Mouse (Mus musculus): Measurements from ENCODE around the gene March10. TPM values are rescaled to one million over a fixed set of nuclear protein-coding genes. Genes with fewer than 3 reads are reported as not detected.

March10 gene
- polyA plus RNA-seq, 1 experiment from 2014 or later = 0.23 TPM

- Histone ChIP-seq H3K4me2 (ENCODE audit: low read length) (no peak overlapping the region), H3K4me1 (ENCODE audit: control insufficient read depth, insufficient read depth, low read length) (peaks cover 27% of the 10 kb centered on the region; the same call in 1 of the 2 replicates), H3K9ac (ENCODE audit: low read length) (no peak overlapping the region), H3K27ac (ENCODE audit: low read depth, low read length) (no peak overlapping the region), H3K9me3 (replicated peaks; ENCODE audit: control insufficient read depth, low read length) (no peaks in the 10 kb centered on the region), H3K27me3 (replicated peaks; ENCODE audit: control insufficient read depth, insufficient read depth, low read length) (no peaks in the 10 kb centered on the region), H3K36me3 (ENCODE audit: control insufficient read depth, insufficient read depth, low read length) (no peaks in the 10 kb centered on the region), H3K4me3 (ENCODE audit: low read depth, low read length) (no peak overlapping the region)
- 77% methylated on average over 4 of the region's 4 CpGs for WGBS
- no peak for ATAC-seq
- no peak for DNase-seq (ENCODE audit: low spot score)
These were observed 13.0 kb upstream of the March10 start for GRCm38 (mm10) chr11:105469561-105469960.

- 66% methylated on average over 8 of the region's 8 CpGs for WGBS
- Histone ChIP-seq H3K27ac (ENCODE audit: low read depth, low read length) (no peak overlapping the region), H3K27me3 (replicated peaks; ENCODE audit: control insufficient read depth, insufficient read depth, low read length) (no peaks in the 10 kb centered on the region)
These were observed 12.6 kb upstream of the March10 start for GRCm38 (mm10) chr11:105469091-105469507.

GRCm38 (mm10) chr11:105468436-105468835 lies 11.9 kb upstream of the March10 start:
- Histone ChIP-seq H3K36me3 (ENCODE audit: control insufficient read depth, insufficient read depth, low read length) (no peaks in the 10 kb centered on the region), H3K27ac (ENCODE audit: low read depth, low read length) (no peak overlapping the region), H3K4me3 (ENCODE audit: low read depth, low read length) (no peak overlapping the region), H3K27me3 (replicated peaks; ENCODE audit: control insufficient read depth, insufficient read depth, low read length) (no peaks in the 10 kb centered on the region), H3K9me3 (replicated peaks; ENCODE audit: control insufficient read depth, low read length) (no peaks in the 10 kb centered on the region), H3K9ac (ENCODE audit: low read length) (no peak overlapping the region), H3K4me1 (ENCODE audit: control insufficient read depth, insufficient read depth, low read length) (peaks cover 19% of the 10 kb centered on the region; the same call in 1 of the 2 replicates), H3K4me2 (ENCODE audit: low read length) (no peak overlapping the region)
- ATAC-seq (no peak), DNase-seq (ENCODE audit: low spot score) (no peak)
- WGBS = 77% methylated on average over 5 of the region's 5 CpGs

More at GRCm38 (mm10) chr11:105469091-105469507, 12.6 kb upstream of the March10 start:
- ATAC-seq (no peak), DNase-seq (ENCODE audit: low spot score) (no peak)
- no peak overlapping the region for H3K4me3 ChIP-seq (ENCODE audit: low read depth, low read length)
- H3K4me2 ChIP-seq (ENCODE audit: low read length) = no peak overlapping the region
- no peak overlapping the region for H3K9ac ChIP-seq (ENCODE audit: low read length)
- no peaks in the 10 kb centered on the region for H3K36me3 ChIP-seq (ENCODE audit: control insufficient read depth, insufficient read depth, low read length)
- no peaks in the 10 kb centered on the region for H3K9me3 ChIP-seq (replicated peaks; ENCODE audit: control insufficient read depth, low read length)
- peaks cover 26% of the 10 kb centered on the region; the same call in 1 of the 2 replicates for H3K4me1 ChIP-seq (ENCODE audit: control insufficient read depth, insufficient read depth, low read length)

GRCm38 (mm10) chr11:105467816-105468215 lies 11.3 kb upstream of the March10 start:
- H3K27ac ChIP-seq (ENCODE audit: low read depth, low read length) = no peak overlapping the region
- DNase-seq (ENCODE audit: low spot score) (no peak), ATAC-seq (no peak)
- H3K4me1 ChIP-seq (ENCODE audit: control insufficient read depth, insufficient read depth, low read length) = peaks cover 15% of the 10 kb centered on the region; the same call in 1 of the 2 replicates
- no peak overlapping the region for H3K9ac ChIP-seq (ENCODE audit: low read length)
- no peak overlapping the region for H3K4me2 ChIP-seq (ENCODE audit: low read length)
- no peaks in the 10 kb centered on the region for H3K9me3 ChIP-seq (replicated peaks; ENCODE audit: control insufficient read depth, low read length)
- H3K4me3 ChIP-seq (ENCODE audit: low read depth, low read length) = no peak overlapping the region
- no peaks in the 10 kb centered on the region for H3K36me3 ChIP-seq (ENCODE audit: control insufficient read depth, insufficient read depth, low read length)
- no peaks in the 10 kb centered on the region for H3K27me3 ChIP-seq (replicated peaks; ENCODE audit: control insufficient read depth, insufficient read depth, low read length)
- 75% methylated on average over 3 of the region's 3 CpGs for WGBS

- H3K4me3 ChIP-seq (ENCODE audit: low read depth, low read length) = no peak overlapping the region
- 42% methylated on average over 9 of the region's 9 CpGs for WGBS
- ATAC-seq (no peak), DNase-seq (ENCODE audit: low spot score) (no peak)
- peaks cover 15% of the 10 kb centered on the region; the same call in 1 of the 2 replicates for H3K4me1 ChIP-seq (ENCODE audit: control insufficient read depth, insufficient read depth, low read length)
- H3K9ac ChIP-seq (ENCODE audit: low read length) = no peak overlapping the region
- H3K27me3 ChIP-seq (replicated peaks; ENCODE audit: control insufficient read depth, insufficient read depth, low read length) = no peaks in the 10 kb centered on the region
- no peak overlapping the region for H3K4me2 ChIP-seq (ENCODE audit: low read length)
- H3K27ac ChIP-seq (ENCODE audit: low read depth, low read length) = no peak overlapping the region
- H3K9me3 ChIP-seq (replicated peaks; ENCODE audit: control insufficient read depth, low read length) = no peaks in the 10 kb centered on the region
- H3K36me3 ChIP-seq (ENCODE audit: control insufficient read depth, insufficient read depth, low read length) = no peaks in the 10 kb centered on the region
These were observed 10.7 kb upstream of the March10 start for GRCm38 (mm10) chr11:105467266-105467665.

GRCm38 (mm10) chr11:105466756-105467155 lies 10.2 kb upstream of the March10 start:
- no peak overlapping the region for H3K27ac ChIP-seq (ENCODE audit: low read depth, low read length)
- DNase-seq (ENCODE audit: low spot score) (no peak), ATAC-seq (no peak)
- no peak overlapping the region for H3K4me2 ChIP-seq (ENCODE audit: low read length)
- H3K4me1 ChIP-seq (ENCODE audit: control insufficient read depth, insufficient read depth, low read length) = peaks cover 15% of the 10 kb centered on the region; the same call in 1 of the 2 replicates
- WGBS = 65% methylated on average over 4 of the region's 4 CpGs
- no peaks in the 10 kb centered on the region for H3K9me3 ChIP-seq (replicated peaks; ENCODE audit: control insufficient read depth, low read length)
- H3K27me3 ChIP-seq (replicated peaks; ENCODE audit: control insufficient read depth, insufficient read depth, low read length) = no peaks in the 10 kb centered on the region
- no peaks in the 10 kb centered on the region for H3K36me3 ChIP-seq (ENCODE audit: control insufficient read depth, insufficient read depth, low read length)
- H3K9ac ChIP-seq (ENCODE audit: low read length) = no peak overlapping the region
- H3K4me3 ChIP-seq (ENCODE audit: low read depth, low read length) = no peak overlapping the region

GRCm38 (mm10) chr11:105465488-105465887 lies 9.0 kb upstream of the March10 start:
- ATAC-seq (no peak), DNase-seq (ENCODE audit: low spot score) (no peak)
- Histone ChIP-seq H3K4me1 (ENCODE audit: control insufficient read depth, insufficient read depth, low read length) (peaks cover 15% of the 10 kb centered on the region; the same call in 1 of the 2 replicates), H3K27ac (ENCODE audit: low read depth, low read length) (no peak overlapping the region), H3K36me3 (ENCODE audit: control insufficient read depth, insufficient read depth, low read length) (no peaks in the 10 kb centered on the region), H3K9ac (ENCODE audit: low read length) (no peak overlapping the region), H3K4me3 (ENCODE audit: low read depth, low read length) (no peak overlapping the region), H3K27me3 (replicated peaks; ENCODE audit: control insufficient read depth, insufficient read depth, low read length) (no peaks in the 10 kb centered on the region), H3K4me2 (ENCODE audit: low read length) (no peak overlapping the region), H3K9me3 (replicated peaks; ENCODE audit: control insufficient read depth, low read length) (no peaks in the 10 kb centered on the region)
- WGBS = 82% methylated on average over 9 of the region's 9 CpGs

- DNase-seq (ENCODE audit: low spot score) = no peak
- Histone ChIP-seq H3K4me3 (ENCODE audit: low read depth, low read length) (no peak overlapping the region), H3K27ac (ENCODE audit: low read depth, low read length) (no peak overlapping the region), H3K9ac (ENCODE audit: low read length) (no peak overlapping the region), H3K9me3 (replicated peaks; ENCODE audit: control insufficient read depth, low read length) (no peaks in the 10 kb centered on the region), H3K4me1 (ENCODE audit: control insufficient read depth, insufficient read depth, low read length) (peaks cover 11% of the 10 kb centered on the region; the same call in 1 of the 2 replicates), H3K36me3 (ENCODE audit: control insufficient read depth, insufficient read depth, low read length) (no peaks in the 10 kb centered on the region), H3K4me2 (ENCODE audit: low read length) (no peak overlapping the region), H3K27me3 (replicated peaks; ENCODE audit: control insufficient read depth, insufficient read depth, low read length) (no peaks in the 10 kb centered on the region)
- ATAC-seq = no peak
- 81% methylated on average over 8 of the region's 8 CpGs for WGBS
These were observed 8.0 kb upstream of the March10 start for GRCm38 (mm10) chr11:105464430-105464967.

- H3K4me3 ChIP-seq (ENCODE audit: low read depth, low read length) = no peak overlapping the region
- peaks cover 9% of the 10 kb centered on the region for H3K4me1 ChIP-seq (ENCODE audit: control insufficient read depth, insufficient read depth, low read length)
- no peak overlapping the region for H3K4me2 ChIP-seq (ENCODE audit: low read length)
- no peak overlapping the region for H3K27ac ChIP-seq (ENCODE audit: low read depth, low read length)
- no peaks in the 10 kb centered on the region for H3K36me3 ChIP-seq (ENCODE audit: control insufficient read depth, insufficient read depth, low read length)
- WGBS = 31% methylated on average over 5 of the region's 5 CpGs
- no peaks in the 10 kb centered on the region for H3K9me3 ChIP-seq (replicated peaks; ENCODE audit: control insufficient read depth, low read length)
- DNase-seq (ENCODE audit: low spot score) (peak; percentile 17), ATAC-seq (no peak)
- no peaks in the 10 kb centered on the region for H3K27me3 ChIP-seq (replicated peaks; ENCODE audit: control insufficient read depth, insufficient read depth, low read length)
- H3K9ac ChIP-seq (ENCODE audit: low read length) = no peak overlapping the region
These were observed 3.4 kb upstream of the March10 start for GRCm38 (mm10) chr11:105459900-105460299.

Measured in forebrain, embryonic 14.5 days (tissue).